Mouse (Mus musculus) CH12.LX (cell line): ENCODE data around the gene Pxmp4. TPM values are rescaled to one million over a fixed set of nuclear protein-coding genes. Genes with fewer than 3 reads are reported as not detected.

Source experiments
- DNase-seq: peaks from one replicate; pipeline ENCODE4 v3.0.0-alpha.2; 2013; ENCODE audit errors: extremely low read depth
- H3K27ac ChIP-seq: 2 replicates; pipeline ENCODE4 v1.5.1; 2012; ENCODE audit warnings: low read depth, mild to moderate bottlenecking, control low read depth, moderate library complexity; ENCODE audit not compliant: insufficient read depth
- H3K27me3 ChIP-seq: replicated peaks from 2 replicates; pipeline ENCODE3; 2012; ENCODE audit warnings: inconsistent platforms
- H3K36me3 ChIP-seq, 2 experiments: replicated peaks in 1 of 2; 2 replicates each; pipeline versions ENCODE3 to v1.6.1; 2012; ENCODE audit warnings: inconsistent platforms in 1 of 2, low read length in 1 of 2, mild to moderate bottlenecking in 1 of 2, mixed read lengths in 1 of 2, moderate library complexity in 1 of 2; ENCODE audit not compliant: control insufficient read depth in 1 of 2, insufficient read depth in 1 of 2
- H3K4me1 ChIP-seq, 2 experiments: 2 replicates each; pipeline ENCODE4 v1.6.1; 2012; ENCODE audit warnings: inconsistent platforms in 1 of 2, moderate library complexity in 1 of 2; ENCODE audit not compliant: insufficient read depth in 2 of 2, control insufficient read depth in 1 of 2
- H3K4me2 ChIP-seq: 2 replicates; pipeline ENCODE4 v1.6.1; 2012; ENCODE audit warnings: low read depth, mild to moderate bottlenecking, control low read depth; ENCODE audit not compliant: poor library complexity, insufficient read depth, severe bottlenecking
- H3K4me3 ChIP-seq, 3 experiments: fragments of 150-350 bp in 1 of 3; sonication (generic) in 1 of 3; replicated peaks in 1 of 3; 2 replicates each; pipeline versions ENCODE3 to v1.5.1; 2011 to 2012; ENCODE audit warnings: low read depth in 2 of 3, low read length in 2 of 3, mild to moderate bottlenecking in 2 of 3, moderate library complexity in 2 of 3, control low read depth in 1 of 3, improper control_type of control experiment in 1 of 3, inconsistent platforms in 1 of 3, mixed read lengths in 1 of 3; ENCODE audit not compliant: poor library complexity in 1 of 3
- H3K79me2 ChIP-seq: replicated peaks from 2 replicates; pipeline ENCODE4 v1.6.1; 2012; ENCODE audit warnings: mild to moderate bottlenecking, moderate library complexity; ENCODE audit not compliant: control insufficient read depth, poor library complexity, insufficient read depth, severe bottlenecking; ENCODE audit errors: extremely low read depth
- H3K9ac ChIP-seq: 2 replicates; pipeline ENCODE4 v1.6.1; 2012; ENCODE audit warnings: low read depth, mild to moderate bottlenecking, control low read depth, moderate library complexity; ENCODE audit not compliant: insufficient read depth
- H3K9me3 ChIP-seq: replicated peaks from 2 replicates; pipeline ENCODE3; 2012; ENCODE audit warnings: low read length, inconsistent platforms, mixed read lengths
- CHD2 ChIP-seq: IDR thresholded peaks from 2 replicates; pipeline ENCODE4 v1.6.1; 2011; ENCODE audit warnings: low read length, improper control_type of control experiment
- E2F4 ChIP-seq: IDR thresholded peaks from 2 replicates; pipeline ENCODE4 v1.6.1; 2011; ENCODE audit warnings: low read depth, low read length, improper control_type of control experiment; ENCODE audit not compliant: insufficient replicate concordance
- ELF1 ChIP-seq: IDR thresholded peaks from 2 replicates; pipeline ENCODE4 v1.6.1; 2014; ENCODE audit warnings: low read depth, mild to moderate bottlenecking, inconsistent platforms, low read length, improper control_type of control experiment
- ETS1 ChIP-seq: conservative IDR thresholded peaks from 2 replicates; pipeline ENCODE4 v1.6.1; 2012; ENCODE audit warnings: low read depth, mild to moderate bottlenecking, inconsistent platforms, low read length, improper control_type of control experiment, moderate library complexity
- GABPA ChIP-seq: IDR thresholded peaks from 2 replicates; pipeline ENCODE4 v1.6.1; 2012; ENCODE audit warnings: low read depth, low read length, improper control_type of control experiment, inconsistent platforms; ENCODE audit not compliant: insufficient replicate concordance
- IRF4 ChIP-seq: IDR thresholded peaks from 2 replicates; pipeline ENCODE4 v1.6.1; 2014; ENCODE audit warnings: low read depth, mild to moderate bottlenecking, inconsistent platforms, low read length, improper control_type of control experiment
- JUN ChIP-seq: IDR thresholded peaks from 2 replicates; pipeline ENCODE4 v1.6.1; 2011; ENCODE audit warnings: low read depth, mild to moderate bottlenecking, low read length, improper control_type of control experiment, moderate library complexity; ENCODE audit not compliant: insufficient read depth
- JUND ChIP-seq: conservative IDR thresholded peaks from 2 replicates; pipeline ENCODE4 v1.6.1; 2011; ENCODE audit warnings: low read depth, low read length, improper control_type of control experiment
- KAT2A ChIP-seq: IDR thresholded peaks from 2 replicates; pipeline ENCODE4 v1.6.1; 2012; ENCODE audit warnings: low read length, improper control_type of control experiment, inconsistent platforms; ENCODE audit not compliant: insufficient replicate concordance
- MAFK ChIP-seq: IDR thresholded peaks from 2 replicates; pipeline ENCODE4 v1.6.1; 2011; ENCODE audit warnings: low read length, improper control_type of control experiment; ENCODE audit not compliant: insufficient replicate concordance
- MAX ChIP-seq: IDR thresholded peaks from 2 replicates; pipeline ENCODE4 v1.6.1; 2011; ENCODE audit warnings: low read length, improper control_type of control experiment
- MXI1 ChIP-seq: IDR thresholded peaks from 2 replicates; pipeline ENCODE4 v1.6.1; 2011; ENCODE audit warnings: mild to moderate bottlenecking, low read depth, low read length, improper control_type of control experiment
- MYC ChIP-seq: IDR thresholded peaks from 2 replicates; pipeline ENCODE4 v1.6.1; 2011; ENCODE audit warnings: low read depth, mild to moderate bottlenecking, improper control_type of control experiment, low read length
- PAX5 ChIP-seq: IDR thresholded peaks from 2 replicates; pipeline ENCODE4 v1.6.1; 2012; ENCODE audit warnings: low read length, inconsistent platforms, mixed read lengths
- POLR2A ChIP-seq: IDR thresholded peaks from 2 replicates; pipeline ENCODE4 v1.6.1; 2011; ENCODE audit warnings: low read depth, mild to moderate bottlenecking, improper control_type of control experiment, low read length
- RAD21 ChIP-seq: IDR thresholded peaks from 2 replicates; pipeline ENCODE4 v1.6.1; 2011; ENCODE audit warnings: low read depth, mild to moderate bottlenecking, low read length, improper control_type of control experiment, moderate library complexity
- RCOR1 ChIP-seq: conservative IDR thresholded peaks from 2 replicates; pipeline ENCODE4 v1.6.1; 2012; ENCODE audit warnings: low read depth, mild to moderate bottlenecking, inconsistent platforms, low read length, improper control_type of control experiment
- USF1 ChIP-seq: IDR thresholded peaks from 2 replicates; pipeline ENCODE4 v1.6.1; 2014; ENCODE audit warnings: low read depth, mild to moderate bottlenecking, inconsistent platforms, low read length, improper control_type of control experiment
- dilution Hi-C: fragments of 300-500 bp; cut with MboI; formaldehyde crosslinking; loops from 2 replicates; pipeline ENCODE4 v1.14.3; 2020; ENCODE audit warnings: low sequenced_read_pairs; ENCODE audit not compliant: extremely low pct_unique_long_range_greater_than_20kb, extremely low pct_ligation_motif_present
- in situ Hi-C: fragments of 300-500 bp; cut with MboI; formaldehyde crosslinking; loops from 3 replicates; pipeline ENCODE4 v1.14.3; 2019; ENCODE audit warnings: low sequenced_read_pairs, low pct_ligation_motif_present, low pct_unique_long_range_greater_than_20kb, mixed read lengths
- polyA plus RNA-seq: library from polyadenylated mRNA; unstranded; fragments of >175 nt; gene quantifications from 2 replicates; pipeline ENCODE4 v1.2.1, GENCODE M21; 2012; ENCODE audit warnings: low read depth; ENCODE audit not compliant: insufficient read length
- total RNA-seq, 2 experiments: library from RNA; depleted of rRNA; stranded (reverse); fragments of 300-350 nt in 1 of 2; fragments of >200 nt in 1 of 2; gene quantifications; 2 replicates each; pipeline ENCODE4 v1.2.3; 2012 to 2014

The Pxmp4 gene
- total and polyA plus RNA-seq, 3 experiments, result 6.0 to 9.4 (median 7.6) TPM

DNA sequence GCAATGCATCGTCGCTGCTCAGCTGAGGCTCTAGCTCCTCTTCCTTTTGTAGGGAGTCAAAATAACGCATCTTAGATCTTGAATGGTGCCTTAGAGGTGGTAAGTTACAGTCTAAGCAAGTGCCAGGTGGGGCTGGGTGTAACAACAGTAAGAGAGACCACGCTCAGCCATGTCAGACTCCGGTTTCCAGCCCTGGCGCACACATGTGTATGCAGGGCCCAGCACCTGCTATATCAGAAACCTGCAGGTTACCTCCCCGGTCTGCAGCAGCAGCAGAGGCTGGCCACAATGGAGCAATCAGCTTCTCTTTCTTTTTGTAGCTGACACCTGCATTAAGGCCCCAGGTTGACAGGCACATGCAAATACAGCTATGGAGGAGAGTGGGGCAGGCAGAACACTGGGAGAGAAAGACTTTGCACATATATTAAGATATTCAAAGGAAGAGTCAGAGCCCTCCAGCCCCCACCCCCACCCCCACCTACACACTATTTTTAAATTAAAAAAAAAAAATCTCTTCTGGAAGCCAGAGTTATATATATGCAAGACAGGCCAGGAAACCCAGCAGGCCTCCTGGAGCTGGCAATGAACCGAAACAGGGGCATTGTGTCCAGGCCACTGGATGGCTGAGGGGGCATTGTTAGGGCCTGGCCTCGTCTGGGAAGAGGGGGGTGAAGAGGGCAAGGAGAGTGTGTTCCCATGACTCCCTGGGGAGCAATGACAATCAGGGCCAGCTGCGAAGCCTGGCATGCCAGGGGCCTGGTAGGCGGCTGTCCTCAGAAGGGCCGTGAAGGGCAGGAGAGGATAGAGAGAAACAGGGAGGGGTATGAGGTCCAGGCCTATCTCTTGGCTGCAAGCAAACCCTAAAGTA, 26.4 kb downstream of the Pxmp4 start:
- Histone ChIP-seq H3K4me1 (peaks cover 5 to 25% of the 10 kb centered on the region in 2 experiments), H3K79me2 (no peaks in the 10 kb centered on the region), H3K9ac (no peak overlapping the region)
- no peak for TF ChIP-seq RCOR1
- no peak for TF ChIP-seq IRF4
- no peak for TF ChIP-seq JUND
- no peak for TF ChIP-seq MAFK
- no peak for TF ChIP-seq POLR2A
- no peak for TF ChIP-seq MAX
- TF ChIP-seq USF1, result no peak
- TF ChIP-seq PAX5, result no peak
- no peak for TF ChIP-seq MXI1
- no peak for TF ChIP-seq CHD2
- TF ChIP-seq, all 38 proteins: peak for 0
- H3K27me3 ChIP-seq, result no peaks in the 10 kb centered on the region
- in situ Hi-C loops, result no loop called here
- DNase-seq, result no peak
- H3K4me3 ChIP-seq, result no peak overlapping the region
- no peak overlapping the region for H3K4me2 ChIP-seq
- H3K27ac ChIP-seq, result no peak overlapping the region
- dilution Hi-C loops, result no loop called here
- H3K36me3 ChIP-seq, result no peaks in the 10 kb centered on the region
- no peaks in the 10 kb centered on the region for H3K9me3 ChIP-seq

DNA sequence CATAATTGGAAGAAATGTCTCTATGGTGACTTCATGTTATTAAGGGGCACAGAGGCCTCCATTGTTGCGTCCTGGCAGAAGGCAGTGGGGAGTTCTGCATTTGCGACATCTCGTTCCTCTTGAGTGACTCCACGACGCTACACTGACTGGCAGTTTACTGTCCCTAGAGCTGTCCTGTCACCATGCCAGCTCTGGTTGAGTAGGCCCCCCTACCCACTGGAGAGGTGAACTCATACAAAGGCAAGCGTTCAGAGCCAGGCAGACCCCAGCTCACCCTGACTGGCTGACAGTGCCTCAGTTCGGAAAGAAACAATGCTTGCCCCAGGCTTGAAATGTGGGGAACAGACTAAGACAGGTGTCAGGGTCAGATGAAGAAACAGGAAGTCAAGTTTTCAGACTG, 29.2 kb downstream of the Pxmp4 start:
- dilution Hi-C loops (no loop called here), in situ Hi-C loops (no loop called here)

More for the DNA sequence above, 29.2 kb downstream of the Pxmp4 start:
- Histone ChIP-seq H3K9me3 (no peaks in the 10 kb centered on the region), H3K4me3 (no peak overlapping the region), H3K27ac (no peak overlapping the region), H3K79me2 (no peaks in the 10 kb centered on the region), H3K4me1 (peaks cover 7 to 43% of the 10 kb centered on the region in 2 experiments), H3K4me2 (no peak overlapping the region), H3K9ac (no peak overlapping the region)
- DNase-seq, result peak; percentile 35
- no peak for TF ChIP-seq MYC
- TF ChIP-seq RAD21, result no peak
- no peak for TF ChIP-seq USF1
- TF ChIP-seq ETS1, result no peak
- no peak for TF ChIP-seq E2F4
- no peak for TF ChIP-seq GABPA
- no peak for TF ChIP-seq ELF1
- TF ChIP-seq KAT2A, result no peak
- TF ChIP-seq POLR2A, result no peak
- no peak for TF ChIP-seq JUN
- TF ChIP-seq MXI1, result no peak
- TF ChIP-seq, all 38 proteins: peak for 0
- Histone ChIP-seq H3K36me3 (no peaks in the 10 kb centered on the region), H3K27me3 (no peaks in the 10 kb centered on the region)
